Mouse (Mus musculus) mouse trophoblast stem cell (cell line): ENCODE results near the gene Plekhj1.

ENCODE experiments used
- in situ Hi-C, 2 experiments: fragments of 300-500 bp; cut with MseI, MboI; formaldehyde crosslinking; loops; 2 replicates in 1 of 2; 3 replicates in 1 of 2; pipeline ENCODE4 v1.15.1; 2025

The Plekhj1 gene

DNA sequence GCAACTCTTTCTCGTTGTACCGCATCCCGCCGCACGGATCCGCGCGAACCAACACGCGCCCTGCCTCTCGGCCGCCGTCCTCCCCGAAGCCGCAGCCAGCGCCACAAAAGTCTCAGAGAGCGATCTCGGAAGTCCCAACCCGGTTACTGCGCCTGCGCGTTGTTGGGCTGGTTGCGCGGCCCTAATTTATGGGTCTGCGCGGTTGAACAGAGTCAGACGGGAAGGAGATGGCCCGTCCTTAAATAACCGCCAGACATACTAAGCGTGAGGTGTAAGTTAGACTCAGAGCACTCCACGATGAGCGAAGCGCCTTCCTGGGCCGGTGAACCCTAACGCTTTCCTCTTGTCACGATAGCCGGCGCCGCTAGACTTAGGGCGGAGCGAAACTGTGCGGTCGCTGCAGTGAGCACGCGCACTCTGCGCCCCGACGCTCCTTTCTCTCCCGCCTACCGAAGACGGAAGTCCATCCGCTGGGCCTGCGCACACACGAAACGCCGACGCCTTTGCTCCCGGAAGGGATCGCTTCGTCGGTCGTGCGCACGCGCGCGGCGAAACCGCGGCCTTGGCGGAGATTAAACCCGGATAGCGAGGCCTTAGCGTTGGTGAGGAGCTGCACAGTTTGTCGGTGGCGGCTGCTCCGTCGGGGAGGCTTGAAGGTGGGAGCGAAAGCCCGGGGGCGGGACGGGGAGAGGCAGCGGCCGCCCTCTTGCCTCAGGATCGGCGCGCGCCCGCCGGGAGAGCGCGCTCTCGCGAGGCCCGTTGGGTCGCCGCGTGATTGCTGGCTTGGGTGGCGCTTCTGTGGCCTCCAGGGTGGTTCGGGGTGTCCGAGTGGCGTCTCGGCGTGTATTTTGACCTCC, at the start of gene Plekhj1, which contains the start of gene Sf3a2:
TSS of gene Plekhj1 (minus strand) at position 477 of the 857 bp plus-strand sequence.
TSS of gene Sf3a2 (plus strand) at position 49 of the 857 bp plus-strand sequence.
- in situ Hi-C loops, result no loop called here

DNA sequence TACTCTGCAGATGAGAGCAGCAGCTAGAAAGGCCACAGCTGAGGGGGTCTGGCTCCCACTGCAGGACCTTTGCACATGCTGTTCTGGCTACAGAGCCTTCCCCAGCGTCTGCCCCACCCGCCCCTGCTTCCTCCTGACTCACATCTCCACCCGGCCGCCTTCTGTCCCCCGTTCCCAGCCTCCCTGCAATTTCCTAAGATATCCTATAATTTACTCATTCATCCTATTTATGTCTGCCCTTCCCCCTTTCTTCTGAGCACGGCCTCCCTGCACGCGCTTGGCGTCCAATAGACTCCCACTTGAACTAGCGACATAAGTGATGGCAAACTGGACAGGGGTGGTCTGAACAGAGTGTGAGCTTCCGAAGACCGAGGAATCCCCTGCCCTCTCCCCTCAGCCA, 47.3 kb upstream of the Plekhj1 start:
- in situ Hi-C loops, result no loop called here

DNA sequence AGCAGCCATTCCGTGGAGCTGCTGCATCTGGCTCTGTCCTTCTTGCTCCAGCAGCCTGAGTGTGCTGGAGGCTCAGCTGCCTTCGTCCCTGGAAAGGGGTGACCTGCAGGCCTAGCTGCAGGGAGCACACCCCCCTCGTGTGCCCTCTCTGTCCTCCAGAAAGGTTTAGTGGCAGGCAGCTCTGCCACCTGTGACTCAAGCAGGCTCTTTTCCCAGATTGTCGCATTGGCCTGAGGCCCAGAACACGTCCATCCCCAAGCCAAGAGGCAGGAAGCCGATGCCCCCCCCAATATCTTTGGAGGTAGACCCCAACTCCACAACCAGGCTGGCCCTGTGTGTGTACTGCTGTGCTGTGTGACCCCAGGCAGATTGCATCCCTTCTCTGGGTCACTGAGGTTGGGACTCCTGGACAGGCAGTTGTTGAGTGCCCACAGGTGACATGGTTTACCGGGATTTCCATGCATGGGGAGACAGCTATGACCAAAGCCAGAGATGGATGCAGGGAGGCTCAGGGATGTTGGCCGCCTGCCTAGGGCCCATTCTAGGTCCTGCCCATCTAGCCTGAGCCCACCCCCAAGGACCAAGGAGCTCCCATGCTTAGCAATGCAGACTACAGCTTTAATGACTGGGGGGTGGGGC, 46.7 kb upstream of the Plekhj1 start:
- in situ Hi-C loops, result no loop called here

DNA sequence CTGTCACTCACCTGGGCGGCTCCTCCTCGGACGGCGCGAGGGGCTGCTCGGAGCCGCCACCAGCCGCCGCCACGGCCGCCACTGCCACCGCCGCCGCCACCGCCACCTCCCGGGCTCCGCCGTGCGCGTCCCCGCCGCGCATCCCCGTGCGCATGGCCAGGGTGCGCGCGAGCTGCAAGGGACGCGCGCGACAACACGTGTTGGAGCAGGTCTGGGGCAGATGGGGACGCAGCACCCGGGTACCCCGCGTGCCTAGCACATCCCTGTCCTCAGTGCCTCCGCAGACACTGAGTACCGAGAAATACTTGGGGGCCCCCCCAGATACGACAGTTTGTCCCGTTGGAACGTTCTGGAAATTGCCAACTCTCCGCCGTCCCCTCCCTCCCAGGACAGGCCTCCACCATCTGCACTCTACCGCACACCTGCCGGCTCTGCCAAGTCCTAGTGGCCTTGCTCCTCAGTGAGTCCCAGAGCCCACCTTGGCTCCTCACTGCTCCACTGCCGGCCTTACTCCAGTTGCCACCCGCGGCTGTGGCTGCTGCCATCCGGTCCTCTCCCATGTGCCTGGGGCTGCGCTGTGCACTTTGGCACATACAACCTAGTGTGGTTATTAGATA, 45.6 kb upstream of the Plekhj1 start, which contains the start of gene Lingo3:
TSS of gene Lingo3 (minus strand) at position 109 of the 617 bp plus-strand sequence.
- in situ Hi-C loops, result no loop called here

DNA sequence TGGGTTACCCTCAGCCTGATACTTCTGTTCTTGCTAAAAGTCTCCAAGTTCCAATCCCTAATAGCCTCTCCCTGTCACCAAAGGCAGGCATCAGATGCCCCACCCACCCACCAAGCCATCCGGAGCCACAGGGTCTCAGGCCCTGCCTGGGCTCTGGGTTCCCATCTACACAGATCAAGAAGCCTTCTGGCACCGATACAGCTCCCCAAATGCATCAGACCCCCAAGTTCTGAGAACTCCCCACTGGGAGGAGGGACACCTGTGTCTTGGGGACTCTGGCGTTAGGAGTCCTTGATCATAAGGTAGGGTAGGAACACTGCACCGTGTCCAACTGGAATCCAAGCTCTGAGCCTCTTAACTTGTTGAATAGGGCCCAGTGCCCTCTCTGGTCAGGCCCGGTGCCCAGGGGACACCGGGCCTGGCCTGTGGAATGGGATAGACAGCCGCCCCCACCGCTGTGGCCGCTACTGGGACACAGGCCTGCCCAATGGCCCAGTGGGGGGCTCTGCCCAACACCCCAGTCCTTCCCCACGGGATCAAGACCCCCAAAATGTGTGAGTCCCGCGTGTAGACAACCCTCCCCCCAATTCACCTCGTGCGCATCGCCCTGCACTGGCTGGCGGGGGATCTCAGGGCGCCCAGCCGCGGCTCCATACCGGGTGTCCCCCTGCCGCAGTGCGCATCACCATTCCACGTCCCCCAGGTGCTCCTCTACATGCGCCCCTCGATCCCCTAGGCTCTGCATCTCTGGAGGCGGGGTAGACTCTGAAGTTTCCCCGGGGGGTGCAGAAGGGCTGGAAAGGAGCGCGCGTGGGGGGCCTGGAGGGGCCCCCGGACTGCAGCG, 44.9 kb upstream of the Plekhj1 start:
- in situ Hi-C loops, result no loop called here

DNA sequence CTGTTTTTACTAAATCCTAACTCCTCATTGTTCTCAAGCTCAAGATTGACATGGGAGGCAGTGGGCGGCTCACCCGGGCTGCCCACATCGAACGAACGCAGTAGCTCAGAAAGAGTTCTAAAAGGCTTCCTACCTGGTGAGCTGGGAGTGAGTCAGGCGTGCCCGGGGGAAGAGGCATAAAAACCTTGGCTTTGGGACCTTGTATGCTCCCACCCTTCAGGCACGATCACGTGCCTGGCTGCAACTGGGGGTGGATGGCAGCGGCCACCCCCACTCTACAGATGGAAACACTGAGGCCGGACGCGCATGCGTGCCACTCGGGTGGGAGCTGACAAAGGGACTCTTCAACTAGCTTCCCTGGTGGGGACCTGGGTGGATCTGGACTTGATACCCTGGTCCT, 43.9 kb upstream of the Plekhj1 start:
- in situ Hi-C loops, result no loop called here

DNA sequence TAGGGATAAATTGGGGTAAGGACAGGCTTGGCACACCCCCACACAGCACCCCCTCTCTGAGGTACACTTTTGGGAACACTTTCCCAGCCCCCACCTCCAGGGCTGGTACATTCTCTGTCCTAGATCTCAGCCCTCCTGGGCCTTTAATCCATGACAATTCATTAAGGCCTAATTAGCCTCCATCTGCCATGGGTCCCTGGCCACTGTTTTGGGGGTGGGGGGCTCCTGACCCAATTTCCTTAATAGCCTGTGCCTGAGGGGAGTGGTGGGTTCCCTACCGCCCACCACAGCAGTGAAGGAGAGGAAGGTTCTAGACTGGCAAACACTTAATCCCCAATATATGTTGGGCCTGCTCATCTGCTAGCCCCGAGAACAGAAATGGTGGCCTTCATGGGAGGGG, 43.3 kb upstream of the Plekhj1 start:
- in situ Hi-C loops, result no loop called here

DNA sequence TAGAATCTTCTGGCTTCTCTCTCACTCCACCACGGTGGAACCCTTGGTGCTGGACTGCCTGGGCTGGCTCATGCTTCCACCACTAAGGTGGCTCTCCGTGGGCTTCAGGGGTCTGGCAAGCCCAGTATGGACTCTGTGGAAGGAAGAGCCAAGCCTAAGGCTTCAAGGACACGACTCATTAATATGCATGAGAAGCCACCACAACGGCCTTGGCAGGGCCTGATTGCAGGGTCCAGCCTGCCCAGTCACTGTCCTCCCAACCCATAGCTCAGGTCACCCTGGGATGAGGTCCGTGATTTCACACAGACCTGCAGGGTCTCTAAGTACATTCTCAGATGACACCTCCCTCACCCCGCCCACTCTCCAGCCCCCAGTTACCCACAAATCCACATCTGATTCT, 41.4 kb upstream of the Plekhj1 start:
- in situ Hi-C loops, result no loop called here

DNA sequence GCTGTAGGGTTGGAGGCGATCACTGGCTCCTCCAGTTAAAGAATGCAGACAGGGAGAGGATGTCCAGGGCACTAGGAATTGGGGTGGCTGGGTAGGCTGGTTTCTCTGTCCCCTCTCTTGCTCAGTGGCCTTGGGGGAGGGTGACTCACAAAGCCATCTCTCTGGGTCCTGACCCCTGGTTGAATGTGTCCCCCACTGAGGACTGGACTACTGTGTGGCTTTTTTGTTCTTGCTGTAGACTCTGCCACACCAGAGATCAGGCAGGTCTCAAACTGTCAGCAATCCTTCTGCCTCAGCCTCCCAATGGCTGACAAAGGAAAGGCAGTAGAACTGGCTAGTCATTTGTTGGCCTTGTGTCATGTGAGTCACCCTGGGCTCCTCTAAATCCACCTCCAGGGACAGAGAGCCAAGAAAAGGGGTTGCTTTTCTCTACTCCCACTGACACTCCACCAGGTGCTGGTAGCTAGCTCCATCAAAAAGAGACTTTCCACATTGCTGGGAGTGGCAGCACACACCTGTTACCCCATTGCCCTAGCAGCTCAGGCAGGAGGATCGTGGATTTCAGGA, 40.0 kb upstream of the Plekhj1 start:
- in situ Hi-C loops, result no loop called here

DNA sequence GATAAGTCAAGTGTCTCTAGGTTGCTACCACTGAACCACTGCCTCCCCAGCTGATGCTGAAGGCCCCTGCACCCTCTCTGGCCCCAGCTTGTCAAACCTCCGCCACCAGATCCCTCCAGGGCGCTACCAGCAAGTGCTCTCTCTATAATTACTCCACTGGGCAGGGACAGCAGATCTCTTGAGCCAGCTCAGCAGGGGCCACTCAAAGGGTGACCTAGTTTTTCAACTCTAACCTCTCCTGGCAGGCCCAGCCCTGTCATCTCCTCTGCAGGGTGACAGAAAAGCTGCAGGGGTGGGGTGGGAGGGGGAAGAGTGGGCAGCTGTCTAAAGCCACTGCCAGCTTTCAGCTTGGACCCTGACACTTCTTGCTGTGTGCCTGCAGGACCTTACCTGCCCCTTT, 39.4 kb upstream of the Plekhj1 start:
- in situ Hi-C loops, result no loop called here

DNA sequence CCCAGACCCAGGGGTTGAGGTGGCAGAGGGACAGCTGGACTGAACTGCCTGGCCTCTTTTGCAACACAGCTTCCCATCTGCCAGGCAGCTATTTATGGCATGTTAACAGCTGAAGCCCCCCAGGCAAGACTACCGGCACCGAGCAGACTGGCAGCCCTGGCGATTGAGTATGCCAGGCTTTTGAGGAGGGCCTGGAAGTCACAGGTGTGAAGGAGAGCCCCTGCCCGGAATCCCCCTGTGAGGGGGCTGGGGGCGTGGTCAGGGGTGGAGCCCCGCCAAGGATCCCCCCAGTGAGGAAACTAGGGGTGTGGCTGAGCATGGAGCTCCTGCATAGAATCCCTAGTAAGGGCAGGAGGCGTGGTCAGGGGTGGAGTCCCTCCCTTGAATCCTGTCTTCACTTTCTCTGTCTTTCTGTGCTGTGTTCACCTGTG, 38.5 kb upstream of the Plekhj1 start:
- in situ Hi-C loops, result no loop called here

DNA sequence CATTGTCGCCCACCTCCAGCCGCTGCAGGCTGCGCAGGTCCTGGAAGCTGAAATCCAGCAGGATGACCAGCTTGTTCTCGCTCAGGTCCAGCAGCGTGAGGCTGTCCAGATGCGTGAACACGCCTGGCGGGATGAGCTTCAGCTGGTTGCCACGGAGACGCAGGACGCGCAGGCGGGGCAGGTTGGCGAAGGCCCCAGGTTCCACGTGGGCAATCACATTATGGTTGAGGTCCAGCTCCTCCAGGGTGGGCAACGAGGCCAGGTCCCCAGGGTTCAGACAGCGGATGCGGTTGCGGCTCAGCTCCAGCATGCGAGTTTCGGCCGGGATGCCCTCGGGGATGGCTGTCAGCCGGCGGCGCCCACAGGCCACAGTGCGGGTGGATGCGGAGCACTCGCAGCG, 37.2 kb upstream of the Plekhj1 start:
- in situ Hi-C loops, result no loop called here

DNA sequence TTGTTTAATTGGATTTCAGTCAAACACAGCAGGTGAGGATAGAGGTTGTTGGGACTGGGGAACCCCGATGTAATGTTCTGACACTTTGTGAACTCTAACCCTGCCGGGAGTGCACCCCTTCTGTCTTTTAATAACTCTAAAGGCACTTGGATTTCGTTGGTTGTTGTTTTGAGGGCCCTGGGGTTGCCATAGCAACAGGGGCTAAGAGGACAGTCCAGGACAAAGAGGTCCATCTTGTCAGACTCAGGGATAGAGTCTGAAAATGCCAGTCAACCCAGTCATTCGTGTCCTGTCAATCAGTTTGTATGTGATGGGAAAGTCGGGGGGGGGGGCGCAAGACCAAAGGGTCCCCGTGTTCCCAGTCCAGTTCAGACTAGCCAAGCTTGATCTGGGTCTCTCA, 34.4 kb upstream of the Plekhj1 start:
- in situ Hi-C loops, result no loop called here

DNA sequence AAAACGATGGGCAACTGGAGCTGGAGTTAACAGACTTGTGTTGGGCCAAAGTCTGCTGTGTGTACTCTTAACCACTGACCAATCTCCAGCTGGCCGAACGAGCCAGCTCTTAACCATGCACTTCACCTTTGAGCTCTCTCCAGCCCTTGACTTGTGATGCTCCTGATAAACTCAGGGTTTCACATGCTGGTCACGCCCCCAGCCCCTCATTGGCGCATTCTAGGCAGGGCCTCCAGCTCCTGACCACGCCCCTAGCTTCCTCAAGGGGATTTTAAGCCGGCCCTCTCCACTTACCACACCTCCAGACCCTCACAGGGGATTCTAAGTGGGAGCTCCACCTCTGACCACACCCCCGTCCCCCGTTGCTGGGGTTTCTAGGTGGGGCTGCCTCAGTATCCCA, 32.7 kb upstream of the Plekhj1 start:
- in situ Hi-C loops, result no loop called here

DNA sequence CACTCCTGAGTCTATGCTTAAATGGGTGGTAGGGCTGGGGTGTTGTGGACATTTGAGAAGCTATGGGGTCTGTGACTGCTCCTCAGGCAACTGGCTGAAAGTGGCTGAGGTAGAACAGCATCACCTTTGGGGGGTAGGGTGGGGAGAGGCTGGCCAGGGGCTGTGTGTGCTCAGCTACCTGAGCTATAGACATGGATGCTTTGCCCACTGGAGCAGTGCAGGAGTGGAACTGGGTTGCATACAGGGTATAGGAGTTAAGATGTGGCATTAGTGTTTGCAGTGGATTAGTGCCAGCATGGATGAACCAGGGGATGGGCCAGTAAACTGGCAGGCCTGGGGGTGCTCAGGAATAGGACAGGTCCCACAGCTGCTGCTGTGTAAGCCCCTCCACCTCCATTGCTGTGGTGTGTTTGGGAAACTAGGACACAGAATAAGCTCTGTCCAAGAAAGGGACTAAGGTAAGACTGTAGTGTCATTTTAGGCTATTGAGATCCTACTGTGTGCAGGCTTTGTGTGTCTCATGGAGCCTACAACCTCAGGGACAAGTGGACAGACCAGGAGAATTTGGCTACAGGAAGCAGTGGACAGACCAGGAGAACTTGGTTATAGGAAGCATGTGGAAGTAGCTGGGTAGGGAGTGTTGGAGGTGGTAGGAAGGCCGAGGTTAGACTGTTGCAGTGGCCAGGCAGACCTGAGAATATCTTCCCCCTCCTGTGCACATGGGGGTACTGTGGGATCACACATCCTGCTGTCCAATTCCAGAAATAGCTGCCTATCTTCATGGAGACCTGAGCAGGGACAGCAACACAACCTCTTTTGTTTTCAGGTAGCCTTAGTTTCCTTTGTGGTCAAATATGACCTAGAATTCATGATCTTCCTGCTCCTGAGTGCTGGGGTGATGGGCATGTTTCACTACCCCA, 31.2 kb upstream of the Plekhj1 start:
- in situ Hi-C loops, result loop anchor here in 1 of 2 experiments (5.0 kb wide), 1 partner anchor 48 kb away; no protein-coding TSS in a partner anchor

DNA sequence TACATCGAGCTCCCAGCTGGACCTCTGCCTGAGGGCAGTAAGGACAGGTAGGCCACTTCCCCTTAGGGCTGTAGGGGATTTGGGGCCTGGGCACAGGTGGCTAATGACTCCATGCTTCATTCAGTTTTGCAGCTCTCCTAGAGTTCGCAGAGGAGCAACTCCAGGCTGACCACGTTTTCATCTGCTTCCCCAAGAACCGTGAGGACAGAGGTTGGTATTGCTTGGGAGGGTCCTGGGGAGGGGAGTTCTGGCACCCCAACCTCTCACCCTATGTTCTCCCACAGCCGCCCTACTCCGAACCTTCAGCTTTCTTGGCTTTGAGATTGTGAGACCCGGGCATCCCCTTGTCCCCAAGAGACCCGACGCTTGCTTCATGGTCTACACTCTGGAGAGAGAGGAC, 30.2 kb upstream of the Plekhj1 start:
- in situ Hi-C loops, result loop anchor here in 1 of 2 experiments (5.0 kb wide), 1 partner anchor 49 kb away; no protein-coding TSS in a partner anchor

DNA sequence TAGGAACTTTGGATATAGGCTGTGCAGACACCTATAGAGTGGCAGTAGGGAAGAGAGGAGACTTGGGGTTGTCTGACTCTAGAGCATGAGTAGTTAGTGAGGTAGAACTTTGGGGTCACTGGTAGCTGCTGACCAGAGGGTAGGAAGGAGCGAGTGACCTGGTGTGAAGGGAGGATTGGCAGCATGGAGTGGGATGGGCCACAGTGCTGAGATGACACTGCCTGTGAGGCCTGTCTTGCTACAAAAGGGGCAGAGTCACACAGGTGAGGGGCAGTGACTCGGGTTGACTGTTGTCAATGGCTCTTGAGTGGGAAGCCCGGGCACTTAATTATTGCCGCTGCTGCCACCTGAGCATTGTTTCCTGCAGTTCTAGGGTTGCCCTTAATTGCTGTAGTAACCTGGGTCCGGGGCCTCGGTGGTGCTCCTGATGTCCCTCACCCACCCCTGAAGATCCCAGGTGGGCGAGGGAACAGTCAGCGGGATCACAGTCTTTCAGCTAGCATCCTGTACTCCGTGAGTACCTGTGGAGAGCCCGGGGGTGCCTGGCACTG, 29.5 kb upstream of the Plekhj1 start:
- in situ Hi-C loops, result loop anchor here in 1 of 2 experiments (5.0 kb wide), 1 partner anchor 49 kb away; no protein-coding TSS in a partner anchor

DNA sequence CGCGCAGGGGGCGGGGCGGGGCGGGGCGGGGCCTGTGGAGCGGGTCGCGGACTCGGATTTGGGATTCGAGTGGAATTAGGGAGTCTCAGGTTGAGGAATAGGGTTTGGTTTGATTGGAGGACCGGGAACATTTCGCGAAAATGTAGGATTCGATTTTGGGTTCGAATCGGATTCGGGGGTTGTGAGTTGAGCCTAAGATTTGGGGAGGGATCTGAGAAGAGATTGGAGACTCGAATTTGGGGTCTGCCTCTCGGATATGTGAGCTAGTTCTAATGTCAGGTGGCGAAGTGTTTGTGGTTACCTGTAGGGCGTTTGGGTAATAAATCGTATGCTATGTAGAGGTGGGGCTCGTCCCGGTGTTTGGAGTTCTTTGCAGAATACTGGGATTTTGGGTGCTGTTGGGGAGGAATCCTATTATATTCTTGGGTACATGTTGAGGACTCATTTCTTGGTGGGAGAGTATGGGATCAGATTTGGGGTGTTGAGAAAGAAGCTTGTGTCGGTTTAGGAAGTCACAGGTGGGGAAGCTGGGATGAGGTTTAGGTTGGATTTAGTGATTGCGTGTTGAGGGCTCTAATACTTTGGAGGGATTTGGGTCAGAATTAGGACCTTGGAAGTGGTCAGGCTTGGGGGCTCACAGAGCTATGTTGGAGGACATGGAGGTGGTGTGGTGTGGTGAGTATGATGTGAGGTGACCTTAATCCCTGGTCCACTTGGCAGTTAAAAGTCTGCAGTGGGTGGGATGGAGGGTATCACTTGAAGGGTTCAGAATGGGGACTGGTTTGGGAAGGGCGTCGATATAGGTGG, 28.8 kb upstream of the Plekhj1 start:
- in situ Hi-C loops, result loop anchor here in 1 of 2 experiments (5.0 kb wide), 1 partner anchor 50 kb away; no protein-coding TSS in a partner anchor
